Mouse (Mus musculus): Measurements from ENCODE around the gene Gga1.
"Not testable (repeated sequence)": the region's sequence is repeated elsewhere in the genome, so short reads cannot be mapped to it uniquely, and the experiment has no call there.

The Gga1 gene

DNA sequence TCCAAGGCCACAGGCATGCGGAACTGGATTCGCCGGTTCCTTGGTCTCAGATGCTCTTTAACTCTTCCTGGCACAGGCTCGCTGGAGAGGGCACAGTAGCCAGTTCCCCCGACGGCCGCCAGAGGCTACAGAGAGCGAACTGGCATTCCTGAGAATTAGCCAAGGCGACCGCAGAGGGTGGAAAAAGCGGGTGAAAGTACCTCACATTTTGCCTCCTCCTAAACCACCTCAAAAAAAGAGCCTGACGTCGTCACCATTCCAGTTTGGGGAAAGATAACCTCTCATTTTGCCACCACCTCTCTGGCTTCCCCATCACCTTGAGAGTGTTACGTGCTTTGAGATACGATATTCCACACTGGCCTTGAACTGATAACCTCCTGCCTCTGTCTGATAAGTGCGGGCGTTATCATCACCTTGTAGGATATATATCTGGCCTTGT lies 713 bp upstream of the Gga1 start:
- DNase-seq (ENCODE audit: low read depth): peak; percentile 68

DNA sequence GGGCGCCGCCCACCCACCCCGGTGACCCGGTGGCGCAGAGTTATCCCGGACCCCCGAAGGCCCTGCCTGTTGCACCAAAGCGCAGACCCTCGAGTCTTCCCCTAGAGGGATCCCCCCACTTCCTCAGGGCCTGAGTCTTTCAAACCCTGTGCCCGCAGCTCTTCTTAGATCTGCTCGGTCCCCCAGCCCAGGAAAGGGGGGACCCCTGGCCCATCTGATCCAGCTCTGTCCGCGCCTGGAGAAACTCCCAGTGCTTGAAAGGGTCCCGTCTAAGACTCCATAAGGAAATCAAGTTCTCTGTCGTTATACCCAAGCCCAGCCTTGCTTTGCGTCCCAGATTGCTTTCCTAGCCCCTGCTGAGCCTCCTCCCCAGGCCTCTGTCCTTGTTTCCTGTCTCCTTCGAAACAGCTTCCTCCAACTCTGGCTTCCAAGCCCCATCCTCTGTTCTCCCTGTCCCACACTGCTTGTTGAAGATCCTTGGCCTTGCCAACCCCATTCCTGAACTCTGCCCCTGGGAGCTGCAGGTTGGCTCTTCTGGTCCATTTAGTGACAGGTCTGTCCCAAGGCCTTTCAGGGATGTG lies 910 bp downstream of the Gga1 start:
- DNase-seq (ENCODE audit: low read depth): no peak

DNA sequence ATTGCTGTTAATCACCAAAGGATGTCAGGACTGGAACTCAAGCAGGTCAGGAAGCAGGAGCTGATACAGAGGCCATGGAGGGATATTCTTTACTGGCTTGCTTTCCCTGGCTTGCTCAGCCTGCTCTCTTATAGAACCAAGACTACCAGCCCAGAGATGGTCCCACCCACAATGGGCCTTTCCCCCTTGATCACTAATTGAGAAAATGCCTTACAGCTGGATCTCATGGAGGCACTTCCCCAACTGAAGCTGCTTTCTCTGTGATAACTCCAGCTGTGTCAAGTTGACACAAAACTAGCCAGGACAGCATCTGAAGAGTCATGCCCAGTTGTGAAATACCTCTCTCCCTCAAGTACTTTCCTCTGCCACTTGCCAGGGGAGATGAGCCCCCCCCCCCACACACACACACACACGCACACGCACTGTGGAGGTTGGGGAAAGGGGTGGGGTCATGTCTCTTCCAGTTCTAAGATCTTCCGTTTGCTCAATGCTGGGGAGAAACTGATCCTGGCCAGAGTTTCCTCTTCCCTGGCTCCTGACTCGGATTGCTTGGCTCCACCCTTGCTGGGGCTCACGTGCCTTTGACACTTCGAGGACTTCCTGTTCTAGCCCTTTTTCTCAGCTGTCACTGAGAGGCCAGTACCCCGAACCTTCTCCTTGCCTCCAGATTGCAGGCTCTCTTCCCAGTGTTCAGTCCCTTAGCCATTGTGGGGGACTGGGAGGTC lies 2.0 kb downstream of the Gga1 start:
- DNase-seq (ENCODE audit: low read depth): not testable (repeated sequence)

DNA sequence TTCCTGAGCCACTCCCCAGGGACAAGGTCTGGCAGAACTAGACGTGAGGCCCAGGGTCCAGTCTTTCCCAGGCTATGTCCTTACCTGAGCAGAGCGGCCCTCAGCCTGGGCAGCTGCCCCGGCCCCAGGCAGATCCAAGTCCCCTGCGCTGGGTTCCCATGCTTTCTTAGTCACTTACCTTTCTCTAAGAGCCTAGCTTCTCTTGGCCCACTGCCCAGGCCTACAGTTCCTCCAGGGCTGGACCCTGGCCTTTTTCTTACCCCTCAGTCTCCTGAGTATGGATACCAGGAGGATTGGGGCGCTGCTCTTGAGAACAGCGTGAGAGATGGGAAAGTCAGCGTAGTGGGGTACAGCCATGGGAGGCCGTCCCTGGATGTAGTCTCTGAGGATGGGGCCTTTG lies 3.4 kb downstream of the Gga1 start:
- no peak for DNase-seq (ENCODE audit: low read depth)

DNA sequence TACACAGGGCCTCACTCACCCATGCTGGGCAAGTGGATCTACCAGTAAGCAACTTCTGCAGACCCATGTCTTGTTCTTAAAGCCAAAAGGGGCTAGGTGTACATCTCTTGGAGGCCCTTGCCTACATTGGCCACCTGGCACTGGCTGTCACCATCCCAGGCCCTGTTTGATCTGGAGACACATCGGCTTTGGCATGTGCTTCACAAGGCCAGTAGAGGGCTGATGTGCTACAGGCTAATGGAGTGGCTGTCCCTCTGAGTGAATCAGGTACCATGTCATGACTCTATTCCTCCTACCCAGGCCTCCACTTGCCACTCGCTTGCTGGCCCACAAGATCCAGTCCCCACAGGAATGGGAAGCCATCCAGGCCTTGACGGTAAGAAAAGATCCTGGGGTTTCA lies 4.8 kb downstream of the Gga1 start:
- DNase-seq (ENCODE audit: low read depth): no peak

DNA sequence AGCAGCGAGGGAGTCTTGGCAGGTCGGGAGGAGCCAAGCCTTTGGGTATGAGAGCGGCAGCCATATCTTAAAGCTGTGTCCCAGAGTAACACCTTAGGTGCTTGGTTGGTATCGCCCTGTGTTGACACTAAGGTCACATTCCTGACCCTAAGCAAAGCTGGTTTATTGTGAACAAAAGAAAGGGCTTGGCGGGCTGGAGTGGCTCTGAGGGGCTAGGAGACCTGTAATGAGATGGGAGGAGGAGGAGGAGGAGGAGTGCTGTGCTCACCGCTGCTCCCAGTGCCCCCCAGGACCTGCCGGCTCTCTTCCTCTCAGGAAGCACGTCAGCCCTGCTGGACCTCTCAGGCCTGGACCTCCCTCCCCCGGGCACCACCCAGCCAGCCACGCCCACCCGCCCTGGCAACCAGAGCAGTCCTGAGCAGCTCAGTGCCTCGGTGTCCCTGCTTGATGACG lies 12.4 kb downstream of the Gga1 start:
- DNase-seq (ENCODE audit: low read depth): no peak

DNA sequence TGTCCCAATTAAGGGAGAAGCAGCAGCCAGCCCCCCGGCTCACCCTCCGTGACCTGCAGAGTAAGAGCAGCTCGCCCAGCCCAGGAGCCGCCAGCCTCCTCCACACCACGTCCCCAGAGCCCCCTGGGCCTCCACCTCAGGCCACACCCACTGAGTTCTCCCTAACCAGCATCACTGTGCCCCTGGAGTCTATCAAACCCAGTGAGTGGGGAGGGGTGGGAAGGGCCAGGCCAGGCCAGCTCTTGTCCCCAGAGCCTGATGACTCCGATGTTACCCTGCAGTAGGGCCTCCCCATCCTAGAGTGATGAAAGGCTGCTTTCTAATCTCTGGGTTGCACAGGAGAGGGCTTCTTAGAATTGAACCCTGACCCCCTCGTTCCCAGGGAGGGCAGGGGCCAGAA lies 15.4 kb downstream of the Gga1 start:
- no peak for DNase-seq (ENCODE audit: low read depth)

DNA sequence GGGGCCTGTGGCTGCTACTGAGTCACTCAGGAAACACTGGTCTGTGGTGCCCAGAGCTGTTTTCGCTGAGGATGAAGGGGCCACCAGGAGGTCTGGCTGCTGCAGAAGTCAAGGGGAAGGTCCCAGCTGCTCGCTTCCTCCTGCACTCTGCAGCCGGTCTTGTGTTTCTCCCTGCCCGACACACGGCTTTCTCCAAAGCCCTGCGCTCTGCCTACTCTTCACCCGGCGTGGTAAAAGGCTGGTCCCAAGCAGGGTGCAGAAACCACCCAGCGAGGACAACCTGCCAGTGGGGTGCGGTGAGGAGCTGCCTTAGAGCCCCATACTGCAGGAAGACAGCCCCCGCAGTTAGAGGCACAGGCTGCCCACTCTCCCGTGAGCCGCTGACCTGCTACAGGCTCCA lies 17.7 kb downstream of the Gga1 start:
- no peak for DNase-seq (ENCODE audit: low read depth)

DNA sequence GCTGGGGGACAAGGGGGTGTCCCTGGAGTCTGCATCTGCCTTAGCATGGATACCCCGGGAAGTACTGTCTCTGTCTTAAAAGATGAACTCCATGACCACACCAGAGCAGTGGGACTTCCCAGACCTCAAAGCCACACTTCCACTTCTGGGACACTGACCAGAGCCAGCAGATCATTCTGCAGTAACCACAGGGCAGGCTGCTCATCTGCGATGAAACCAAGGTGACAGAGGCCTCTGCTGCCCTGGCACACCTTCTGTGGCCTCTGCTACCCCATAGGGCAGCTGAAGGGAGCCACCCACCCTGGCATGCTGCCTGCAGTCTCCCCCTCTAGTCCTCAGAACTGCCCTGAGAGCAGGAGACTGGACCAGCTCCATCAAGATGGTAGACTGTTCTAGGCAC lies 18.8 kb downstream of the Gga1 start:
- no peak for DNase-seq (ENCODE audit: low read depth)

DNA sequence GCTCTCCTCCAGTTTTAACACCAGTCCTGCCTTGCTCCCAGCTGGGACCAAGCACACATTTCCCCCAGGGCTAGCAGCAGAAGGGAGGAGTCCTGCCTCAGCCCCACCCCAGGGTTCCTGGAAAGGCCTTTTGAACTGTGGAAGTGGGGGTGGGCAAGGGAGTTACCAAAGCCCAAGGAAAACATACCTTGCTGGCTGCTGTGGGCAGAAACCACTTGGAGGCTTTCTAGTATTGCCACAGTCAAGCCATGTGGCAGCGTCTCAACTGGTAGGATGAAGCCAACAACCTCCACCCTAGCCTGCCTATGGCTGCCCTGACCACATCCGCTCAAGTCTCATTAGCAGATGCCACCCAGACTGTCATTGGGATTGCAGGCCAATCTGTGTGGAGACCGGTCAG lies 19.2 kb downstream of the Gga1 start:
- DNase-seq (ENCODE audit: low read depth): no peak

DNA sequence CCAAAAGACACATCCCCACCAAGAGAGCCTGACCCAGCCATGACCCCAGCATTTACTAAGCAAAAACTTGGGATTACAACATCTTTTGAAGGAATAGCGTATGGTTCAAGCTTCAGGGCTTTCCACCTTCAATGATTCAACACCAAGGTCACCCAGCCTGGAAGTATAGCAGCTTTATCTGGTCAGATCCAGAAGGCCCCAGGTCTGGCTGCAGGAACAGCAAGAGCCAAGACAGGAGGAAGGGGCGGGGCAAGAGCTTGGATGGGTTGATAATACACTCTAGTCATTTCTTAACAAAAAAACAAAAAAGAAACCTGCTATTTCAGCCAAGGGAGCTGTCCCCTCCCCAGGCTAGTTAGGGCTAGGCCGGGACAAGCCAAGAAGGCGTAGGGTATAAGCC lies 20.5 kb downstream of the Gga1 start:
- DNase-seq (ENCODE audit: low read depth): no peak

DNA sequence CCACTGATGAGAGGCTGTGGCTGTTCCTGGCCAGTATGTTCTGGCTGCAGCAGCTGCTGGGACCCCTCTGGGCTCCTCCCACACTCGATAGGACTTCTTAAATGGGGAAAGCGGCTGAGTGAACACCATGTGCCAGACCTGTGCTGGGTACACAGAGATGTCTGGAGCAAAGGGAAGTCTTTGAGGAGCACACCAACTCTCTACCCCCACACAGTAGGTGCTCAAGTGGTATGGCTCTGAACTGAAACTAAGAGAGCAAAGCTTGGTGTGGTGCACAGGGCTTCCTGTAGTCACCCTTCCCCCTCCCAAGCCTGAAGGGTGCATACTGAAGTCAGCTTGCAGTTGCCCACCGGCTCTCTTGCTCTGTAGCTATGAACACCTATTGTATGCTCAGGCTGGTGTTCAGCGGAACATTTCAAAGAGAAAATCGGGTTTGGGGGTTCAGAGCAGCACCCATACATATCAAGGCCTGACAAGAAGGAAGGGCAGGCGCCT lies 21.6 kb downstream of the Gga1 start:
- no peak for DNase-seq (ENCODE audit: low read depth)

DNA sequence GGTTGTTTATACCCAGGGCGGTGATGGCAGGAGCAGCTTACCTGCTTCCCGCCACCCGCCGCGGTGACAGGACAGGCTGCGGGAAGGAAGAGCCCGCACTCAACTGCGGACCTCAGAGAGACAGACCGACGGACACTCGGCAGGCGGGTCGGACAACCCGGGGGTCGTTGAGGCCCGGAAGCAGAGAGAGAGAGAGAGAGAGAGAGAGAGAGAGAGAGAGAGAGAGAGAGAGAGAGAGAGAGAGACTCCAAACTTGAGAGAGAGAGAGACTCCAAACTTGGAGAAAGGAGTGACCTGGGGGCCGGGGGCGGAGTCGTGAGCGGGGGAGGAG lies 22.4 kb downstream of the Gga1 start, which contains the start of gene Gm49510:
Gene Gm49510, plus strand, starts transcription at position 259 of the 331 bp plus-strand sequence.
- no peak for DNase-seq (ENCODE audit: low read depth)

DNA sequence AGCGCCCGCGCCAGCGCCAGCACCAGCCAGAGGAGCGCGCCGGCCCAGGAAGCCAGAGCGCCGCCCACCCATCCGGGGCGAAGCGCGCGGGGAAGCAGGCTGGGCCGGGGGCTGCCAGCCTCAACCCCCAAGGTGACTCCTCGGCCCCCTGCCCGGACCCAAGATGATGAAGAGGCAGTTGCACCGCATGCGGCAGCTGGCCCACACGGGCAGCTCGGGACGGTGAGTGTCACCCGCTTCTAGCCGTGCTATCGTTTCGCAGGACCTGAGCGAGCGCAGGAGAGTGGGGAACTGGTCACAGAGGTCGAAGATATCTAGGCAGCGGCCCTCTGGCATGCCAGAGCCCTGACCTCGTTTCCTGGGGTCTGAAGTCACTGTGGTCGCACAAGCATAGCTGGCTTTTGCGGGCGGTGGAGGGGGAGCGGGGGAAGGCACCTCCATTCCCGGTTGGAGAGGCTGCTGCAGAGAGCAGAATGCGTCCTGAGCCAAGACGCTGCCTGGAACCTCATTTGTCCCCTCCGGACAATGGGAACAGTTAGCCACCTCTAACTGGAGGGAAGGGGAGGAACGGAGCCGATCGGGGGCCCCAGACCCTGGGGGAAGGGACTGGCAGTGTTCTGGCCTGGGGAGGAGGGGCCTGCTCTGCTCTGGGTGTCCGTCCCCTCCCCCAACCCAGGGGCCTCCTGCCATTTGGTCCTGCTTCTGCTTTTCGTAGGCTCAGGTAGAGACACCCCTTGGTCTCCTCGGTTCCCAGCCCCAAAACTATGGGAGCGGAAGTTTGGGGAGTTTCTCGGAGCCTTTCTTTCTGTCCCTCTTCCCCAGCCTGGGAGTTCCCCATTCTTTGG lies 23.0 kb downstream of the Gga1 start, which contains the start of gene Sh3bp1:
Gene Sh3bp1, plus strand, starts transcription at position 29 of the 845 bp plus-strand sequence.
- no peak for DNase-seq (ENCODE audit: low read depth)

DNA sequence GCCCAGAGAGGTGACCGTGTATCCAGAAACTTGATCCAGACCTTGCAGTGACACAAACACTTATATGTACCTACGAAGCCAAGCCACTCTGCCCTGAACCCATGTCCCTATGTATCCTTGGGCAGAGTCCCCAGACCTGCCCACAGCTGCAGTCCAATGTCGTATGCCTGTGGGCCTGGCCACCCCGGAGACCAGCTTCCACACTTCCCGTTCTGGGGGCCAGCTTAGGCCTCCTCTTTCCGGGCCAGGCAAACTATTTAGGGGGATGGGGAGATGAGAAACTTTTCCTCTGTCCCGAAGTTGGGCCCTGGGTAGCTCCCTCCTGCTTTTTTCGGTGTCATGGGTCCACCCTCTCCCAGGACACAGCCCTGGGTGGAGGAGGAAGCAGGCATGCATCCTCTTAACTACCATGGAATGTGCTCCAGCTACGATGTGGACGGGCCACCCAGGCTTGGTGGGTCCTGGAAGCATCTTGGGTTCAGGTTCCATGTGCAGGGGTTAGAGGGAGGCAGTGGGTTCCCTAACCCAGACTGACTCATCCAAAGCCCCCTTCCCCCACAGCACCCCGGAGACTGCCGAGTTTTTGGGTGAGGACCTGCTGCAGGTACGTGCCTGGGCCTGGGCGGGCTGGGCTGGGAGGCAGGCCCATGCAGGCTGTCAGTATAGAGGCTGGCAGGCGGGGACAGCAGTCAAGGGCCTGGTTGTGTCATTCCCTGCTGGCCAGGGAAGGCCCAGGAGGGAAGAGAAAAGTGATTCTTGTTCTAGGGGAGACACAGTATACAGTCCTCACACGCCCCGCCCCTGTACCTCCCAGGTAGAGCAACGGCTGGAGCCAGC lies 23.8 kb downstream of the Gga1 start:
- no peak for DNase-seq (ENCODE audit: low read depth)

DNA sequence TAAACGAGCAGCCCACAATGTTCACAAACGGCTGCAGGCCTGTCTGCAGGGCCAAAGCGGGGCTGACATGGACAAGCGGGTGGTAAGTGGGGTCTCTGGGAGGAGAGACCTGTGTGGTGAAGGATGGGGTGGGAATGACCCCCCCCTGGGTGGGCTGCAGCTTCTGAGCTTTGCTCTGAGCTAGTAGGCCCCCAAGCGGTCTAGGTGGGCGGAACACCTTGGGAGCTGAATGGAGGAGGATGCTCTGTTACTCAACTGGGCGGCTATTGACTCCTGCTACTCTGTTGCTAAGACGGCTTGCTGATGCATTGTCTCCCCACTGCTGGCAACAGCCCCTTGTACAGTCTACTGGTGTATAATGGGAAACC lies 24.4 kb downstream of the Gga1 start:
- no peak for DNase-seq (ENCODE audit: low read depth)

DNA sequence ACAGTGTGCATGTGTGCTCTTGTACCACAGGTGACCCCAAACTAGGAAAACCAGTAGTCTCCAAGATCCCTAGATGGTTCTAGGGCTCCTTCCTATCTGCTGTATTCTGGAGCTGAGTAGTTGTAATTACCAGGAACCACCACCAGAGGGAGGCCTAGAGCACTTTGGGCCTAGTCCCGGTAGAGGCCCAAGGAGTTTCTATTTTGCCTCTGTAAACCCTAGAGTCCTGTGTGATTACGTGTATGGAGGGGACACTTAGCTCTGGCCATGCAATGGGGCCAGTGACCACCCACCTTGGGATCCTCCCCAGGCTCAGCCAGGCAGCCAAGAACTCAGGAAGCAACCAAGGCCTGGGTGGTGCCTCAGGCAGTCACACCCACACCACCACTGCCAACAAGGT lies 26.3 kb downstream of the Gga1 start:
- peak; percentile 83 for DNase-seq (ENCODE audit: low read depth)

DNA sequence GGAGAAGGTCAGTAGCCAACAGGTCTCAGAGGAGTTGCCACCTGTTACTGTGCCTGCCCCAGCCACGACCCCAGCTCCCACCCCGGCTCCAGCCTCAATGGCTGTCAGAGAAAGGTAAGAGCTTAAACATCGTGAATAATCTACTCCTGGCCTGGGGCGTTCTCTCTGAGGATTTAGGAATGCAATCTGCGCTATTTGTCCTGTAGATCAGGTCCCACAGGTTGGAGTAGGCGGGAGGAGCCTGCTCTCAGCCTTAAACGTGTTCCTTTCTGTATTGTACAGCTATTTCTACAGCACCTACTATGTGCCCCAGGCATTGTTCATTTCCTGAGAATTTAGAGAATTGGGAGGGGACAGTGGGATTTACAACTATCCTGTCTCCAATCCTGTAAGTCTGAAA lies 31.4 kb downstream of the Gga1 start:
- DNase-seq (ENCODE audit: low read depth): no peak

DNA sequence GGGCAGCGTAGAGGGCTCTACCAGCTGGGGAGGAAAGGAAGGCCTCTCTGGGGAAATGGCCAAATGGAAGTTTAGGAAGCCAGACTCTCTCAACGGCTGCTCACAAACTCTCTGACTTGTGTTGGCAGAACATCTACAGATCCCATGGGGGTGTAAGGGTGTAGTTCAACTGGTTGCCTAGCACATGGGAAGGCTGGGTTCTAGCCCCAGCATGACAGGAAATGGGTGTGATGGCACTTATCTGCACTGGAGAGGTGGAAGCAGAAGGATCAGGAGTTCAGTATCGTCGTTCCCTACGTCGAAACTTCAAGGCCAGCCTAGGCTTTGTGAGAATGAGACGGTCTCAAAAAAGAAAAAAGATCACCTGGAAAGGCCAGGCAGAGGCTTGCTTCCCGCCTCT lies 32.0 kb downstream of the Gga1 start:
- DNase-seq (ENCODE audit: low read depth): no peak

DNA sequence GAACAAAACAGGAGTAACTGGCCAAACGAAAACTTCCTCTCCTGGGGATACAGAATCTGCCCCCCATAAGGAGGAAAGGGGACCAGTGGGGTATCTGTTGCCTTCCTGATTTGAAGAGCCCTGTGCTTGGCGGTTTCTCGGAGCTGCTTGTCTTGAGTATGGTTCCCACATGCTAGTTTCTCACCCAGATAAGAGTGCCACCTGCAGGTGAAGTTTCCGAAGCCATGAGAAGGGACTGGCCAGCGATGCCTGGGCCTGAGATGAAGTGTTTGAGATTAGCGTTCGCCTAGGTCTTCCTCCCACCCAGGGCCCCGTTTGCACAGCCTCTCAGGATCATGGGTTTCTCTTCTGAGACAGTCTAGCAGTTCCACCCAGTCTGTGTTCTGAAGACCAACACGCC lies 35.0 kb downstream of the Gga1 start:
- no peak for DNase-seq (ENCODE audit: low read depth)

DNA sequence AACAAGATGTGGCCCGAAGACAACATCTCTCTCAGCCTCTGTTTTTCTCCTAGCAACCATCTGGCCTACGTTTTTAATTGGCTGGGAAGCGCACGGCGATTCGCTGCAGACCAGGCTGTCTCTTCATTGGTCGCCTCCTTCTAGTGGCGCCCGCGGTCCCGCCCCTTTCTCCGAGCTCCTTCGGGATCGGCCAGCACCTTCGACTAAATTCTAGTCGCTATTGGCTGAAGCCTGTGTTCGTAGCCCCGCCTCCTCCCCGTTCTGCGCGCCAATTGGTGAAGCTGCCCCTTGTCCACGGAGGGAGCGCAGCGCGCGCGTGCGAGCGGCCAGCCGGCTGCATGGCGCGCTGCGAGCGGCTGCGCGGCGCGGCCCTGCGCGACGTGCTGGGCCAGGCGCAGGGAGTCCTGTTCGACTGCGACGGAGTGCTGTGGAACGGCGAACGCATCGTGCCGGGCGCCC lies 36.7 kb downstream of the Gga1 start, which contains the start of gene Pdxp:
Gene Pdxp, plus strand, starts transcription at position 288 of the 459 bp plus-strand sequence.
- DNase-seq (ENCODE audit: low read depth): peak; percentile 97
